8 mouse cellular contexts compared by ENCODE assay signal in genomic region chr5:124043212-124043978, GRCm38 (mm10). TPM values are rescaled to one million over a fixed set of nuclear protein-coding genes. Genes with fewer than 3 reads are reported as not detected.
A peak's percentile ranks its signal among the peaks of the same experiment; 100 is the strongest.
DNase-seq lines count a peak whose midpoint lies in the region; ATAC-seq and TF ChIP-seq lines count a peak whose summit lies in the region.

No protein-coding gene starts in this region.

- peak; percentile 43 for DNase-seq in urinary bladder, postnatal 14 days (ENCODE audit: low spot score)
- DNase-seq in urinary bladder, postnatal 25 days (ENCODE audit: low spot score) = no peak
- DNase-seq in forebrain, embryonic 10.5 days (ENCODE audit: extremely low spot score, low spot score) = peak; percentile 73
- DNase-seq in heart, postnatal 14 days = peak; percentile 65 to 76
- DNase-seq in left cerebral cortex, adult 9 months (ENCODE audit: low spot score in 2 of 2) = peak; percentile 74 to 88
- no peak for DNase-seq in gastrocnemius, postnatal 36 days

- TF ChIP-seq POLR2A in myocyte (IDR thresholded peaks at IDR 0.05; ENCODE audit: insufficient read length, low read depth) = no peak

- intact Hi-C loops in heart, postnatal 14 days (cut with DNase I) = no loop called here
- intact Hi-C loops in gastrocnemius, postnatal 36 days (cut with DNase I) = loop anchor here (5.0 kb wide), 1 partner anchor 34 kb away; no protein-coding TSS in a partner anchor

- peaks cover 38% of the 10 kb centered on the region for H3K4me1 ChIP-seq in forebrain, embryonic 10.5 days

- H3K9me3 ChIP-seq in forebrain, embryonic 10.5 days = no peaks in the 10 kb centered on the region

- peak overlapping the region; percentile 87 for H3K27ac ChIP-seq in forebrain, embryonic 10.5 days

- H3ac ChIP-seq in myocyte (ENCODE audit: control insufficient read depth, insufficient read length) = no peak overlapping the region

- H3K4me2 ChIP-seq in myocyte (ENCODE audit: low read depth) = peak overlapping the region; percentile 24

- no peak for ATAC-seq in activated CD4-positive, CD25-positive, alpha-beta regulatory T cell, adult 4 months

- no peaks in the 10 kb centered on the region for H3K27me3 ChIP-seq in forebrain, embryonic 10.5 days (ENCODE audit: poor library complexity, severe bottlenecking)
- H3K27me3 ChIP-seq in myocyte (ENCODE audit: control insufficient read depth, insufficient read depth, insufficient read length) = no peaks in the 10 kb centered on the region

- H3K79me2 ChIP-seq in myocyte (ENCODE audit: control insufficient read depth, insufficient read depth) = no peaks in the 10 kb centered on the region

- 24% methylated on average over 10 of the region's 10 CpGs for WGBS in forebrain, embryonic 10.5 days

- H3K4me3 ChIP-seq in forebrain, embryonic 10.5 days = peak overlapping the region; percentile 21
- H3K4me3 ChIP-seq in myocyte = no peak overlapping the region

- no peaks in the 10 kb centered on the region for H3K36me3 ChIP-seq in forebrain, embryonic 10.5 days (replicated peaks)
- no peaks in the 10 kb centered on the region for H3K36me3 ChIP-seq in myocyte (ENCODE audit: control insufficient read depth, insufficient read depth)

TF ChIP-seq in myocyte, 11 proteins besides CTCF, POLR2A, EP300 and RAD21:
- peak in 1 of 3 experiments; percentile 44 for TF ChIP-seq MYOG (IDR thresholded peaks at IDR 0.05; ENCODE audit: control insufficient read depth in 1 of 3, insufficient read depth in 1 of 3, insufficient read length in 2 of 3, low read depth in 2 of 3)
- TF ChIP-seq TCF3 (IDR thresholded peaks at IDR 0.05; ENCODE audit: insufficient read length, low read depth) = no peak
- peak; percentile 20 to 56 (median 37) for TF ChIP-seq MYOD1 (IDR thresholded peaks at IDR 0.05; ENCODE audit: control insufficient read depth in 1 of 3, insufficient read length in 2 of 3, low read depth in 2 of 3)

RNA-seq across cellular contexts. Expression of gene Vps37b, which starts 11.3 kb away (rescaled TPM):
- polyA plus RNA-seq in forebrain, embryonic 10.5 days (2016; fragmentation: Nextera tagmentation; extraction: Ambion mirVana) = 50.8 and 51.2 TPM in 2 replicates
- total RNA-seq in heart, postnatal 14 days (2021) = 10 to 100 TPM; 22.2 to 22.7 TPM
- polyA plus RNA-seq in myocyte (2012; fragmentation: generic; extraction: Trizol) = 18.7 TPM
- polyA plus RNA-seq in activated CD4-positive, CD25-positive, alpha-beta regulatory T cell, adult 4 months (2017; shearing (Covaris generic)) = 10 to 100 TPM; 17.6 to 22.8 TPM
- 1 to 10 TPM; 4.7 to 4.8 TPM for total RNA-seq in gastrocnemius, postnatal 36 days (2021)

RNA-seq across cellular contexts. Expression of gene Abcb9, which starts 52.2 kb away (rescaled TPM):
- 0.52 and 0.65 TPM in 2 replicates for polyA plus RNA-seq in forebrain, embryonic 10.5 days (2016; fragmentation: Nextera tagmentation; extraction: Ambion mirVana)
- total RNA-seq in heart, postnatal 14 days (2021) = 1 to 10 TPM; 7.8 to 9.9 TPM
- polyA plus RNA-seq in myocyte (2012; fragmentation: generic; extraction: Trizol) = 0.90 TPM
- 10 to 100 TPM; 12.0 to 23.4 TPM for polyA plus RNA-seq in activated CD4-positive, CD25-positive, alpha-beta regulatory T cell, adult 4 months (2017; shearing (Covaris generic))
- total RNA-seq in gastrocnemius, postnatal 36 days (2021) = 1 to 10 TPM; 8.1 to 8.8 TPM

Comparison
In these comparisons a context has a peak if more than half of its experiments do, and no peak if none do; other contexts are left out.
1. DNase-seq: peak in urinary bladder, postnatal 14 days (single experiment), forebrain, embryonic 10.5 days (single experiment), heart, postnatal 14 days (2 of 2) and left cerebral cortex, adult 9 months (2 of 2); none in urinary bladder, postnatal 25 days (single experiment) and gastrocnemius, postnatal 36 days (0 of 2).